Mouse (Mus musculus) thymus, adult 2 months (tissue): ENCODE data around the gene Ptpn3.

ENCODE experiments used
- CTCF ChIP-seq: fragments of 200-500 bp; IDR thresholded peaks from 2 replicates; pipeline ENCODE4 v1.5.1; 2012; ENCODE audit warnings: mild to moderate bottlenecking, control low read depth, low read length, moderate library complexity, borderline replicate concordance; ENCODE audit not compliant: control insufficient read depth, poor library complexity, insufficient read depth; ENCODE audit errors: extremely low read depth
- POLR2A ChIP-seq: fragments of 200-500 bp; IDR thresholded peaks from 2 replicates; pipeline ENCODE4 v1.6.1; 2012; ENCODE audit warnings: mild to moderate bottlenecking, low read length, control low read depth, moderate library complexity; ENCODE audit not compliant: control insufficient read depth, poor library complexity, insufficient read depth; ENCODE audit errors: extremely low read depth

- TF ChIP-seq CTCF (no peak), POLR2A (no peak)
Measured at GRCm38 (mm10) chr4:57244874-57245273, 56.8 kb downstream of the Ptpn3 start.
